Mouse (Mus musculus): Measurements from ENCODE around the gene Prrc2b.

The Prrc2b gene

DNA sequence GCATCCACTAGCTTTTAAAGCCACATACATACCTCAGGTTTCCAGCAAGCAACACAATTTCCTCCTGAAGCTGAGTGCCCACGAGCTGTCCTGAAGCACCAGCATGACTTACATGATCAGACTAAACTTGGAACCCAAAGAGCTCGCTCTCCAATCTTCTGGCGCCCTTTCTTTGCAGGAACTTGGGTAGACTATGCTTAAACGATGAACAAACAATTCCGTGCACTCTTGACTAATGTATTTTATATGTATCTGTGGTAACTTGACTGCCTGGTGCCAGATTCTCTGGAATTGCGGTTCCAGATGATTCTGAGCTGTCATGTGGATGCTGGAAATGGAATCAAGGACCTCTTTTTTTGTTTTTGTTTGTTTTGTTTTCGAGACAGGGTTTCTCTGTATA is 84.6 kb downstream of the Prrc2b start:
- no peak for DNase-seq (ENCODE audit: low spot score in 2 of 2)

DNA sequence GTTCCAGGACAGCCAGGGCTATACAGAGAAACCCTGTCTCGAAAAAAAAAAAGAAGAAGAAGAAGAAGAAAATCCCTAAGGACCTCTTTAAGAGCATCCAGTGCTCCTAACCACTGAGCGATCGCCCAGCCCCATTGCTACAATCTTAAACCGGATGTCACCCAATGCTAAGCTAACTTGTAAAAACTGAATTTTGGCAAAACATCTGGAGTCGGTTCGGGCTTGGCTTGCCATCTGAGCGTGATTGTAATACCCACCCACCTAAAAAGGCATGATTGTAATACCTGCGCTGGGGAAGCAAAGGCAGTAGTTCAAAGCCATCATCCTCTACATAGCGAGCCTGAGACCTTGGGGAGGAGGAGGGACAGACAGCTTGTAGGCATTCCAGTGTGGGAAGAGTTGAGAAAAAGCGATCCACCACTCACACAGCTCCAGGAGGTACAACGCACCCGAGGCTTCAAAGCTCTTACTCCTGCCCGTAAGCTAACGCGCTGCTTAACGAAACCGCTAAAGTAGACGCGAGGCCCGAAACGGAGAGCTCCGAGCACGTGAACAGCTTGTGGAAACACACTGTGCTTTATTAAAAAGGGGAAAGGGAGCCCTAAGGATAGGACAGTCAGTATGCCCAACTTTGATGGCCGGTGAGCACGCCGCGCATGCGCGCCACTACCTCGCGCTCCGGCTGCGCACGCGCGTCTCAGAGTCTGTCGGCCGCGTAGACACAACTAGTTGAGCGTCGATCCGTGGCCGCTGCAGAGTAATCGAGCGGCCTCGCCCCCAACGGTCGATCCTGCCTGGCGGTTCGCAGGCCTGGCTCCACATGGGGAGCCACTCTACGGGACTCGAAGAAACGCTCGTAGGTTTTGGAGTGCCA is 85.2 kb downstream of the Prrc2b start, which contains the start of gene Pomt1:
Gene Pomt1 (plus strand): TSS at position 705 of the 874 bp plus-strand sequence.
- DNase-seq (ENCODE audit: low spot score in 2 of 2) = peak; percentile 77 to 85

DNA sequence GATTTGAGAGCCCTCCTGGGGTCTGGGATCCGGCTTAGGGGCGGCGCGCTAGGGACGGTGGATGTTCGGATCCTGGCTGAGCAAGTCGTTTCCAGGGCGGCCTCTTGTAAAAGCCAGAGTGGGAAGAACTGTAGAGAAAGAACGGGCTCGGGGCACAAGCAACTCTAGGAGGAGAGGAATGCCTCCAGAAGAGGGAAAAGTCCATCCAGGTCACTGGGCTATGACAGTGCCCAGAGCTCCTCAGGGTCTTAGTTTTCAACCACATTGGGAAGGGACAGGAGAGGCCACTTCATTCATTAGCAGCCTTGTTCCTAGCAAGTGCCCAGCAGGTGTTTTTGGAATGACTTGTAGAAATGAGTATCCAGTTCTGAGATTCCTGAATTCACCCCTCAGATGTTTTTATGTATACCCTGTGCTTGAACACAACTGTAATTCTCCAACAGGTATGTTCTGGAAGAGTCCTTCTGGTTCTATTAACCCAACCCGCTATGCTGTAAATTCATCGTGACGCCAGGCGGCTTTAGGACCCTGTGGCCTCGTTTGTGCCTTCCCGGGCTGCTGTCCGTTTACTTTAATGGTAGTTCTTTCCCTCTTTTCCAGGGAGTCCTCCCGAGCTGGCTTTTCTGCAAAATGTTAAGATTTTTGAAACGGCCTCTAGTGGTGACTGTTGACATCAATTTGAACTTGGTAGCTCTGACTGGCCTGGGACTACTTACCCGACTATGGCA is 86.0 kb downstream of the Prrc2b start:
- peak in 1 of 2 experiments; percentile 24 for DNase-seq (ENCODE audit: low spot score in 2 of 2)

DNA sequence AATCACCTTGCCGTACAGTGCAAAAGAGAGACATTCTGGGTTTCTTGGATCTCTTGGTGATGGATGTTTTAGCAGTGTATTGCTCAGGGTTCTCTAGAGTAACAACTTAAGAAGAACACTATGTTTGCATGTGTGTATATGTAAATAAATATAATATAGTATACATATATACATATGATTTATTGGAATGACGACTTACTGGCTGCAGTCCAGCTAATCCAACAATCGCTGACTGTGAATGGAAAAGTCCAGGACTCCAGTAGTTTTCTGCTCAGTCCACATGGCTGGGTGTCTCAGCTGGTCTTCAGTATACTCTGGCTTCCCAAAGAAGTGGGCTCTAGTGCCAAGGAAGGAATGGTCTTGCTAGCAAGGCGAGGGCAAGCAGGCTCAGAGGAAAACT is 86.7 kb downstream of the Prrc2b start:
- no peak for DNase-seq (ENCODE audit: low spot score in 2 of 2)

DNA sequence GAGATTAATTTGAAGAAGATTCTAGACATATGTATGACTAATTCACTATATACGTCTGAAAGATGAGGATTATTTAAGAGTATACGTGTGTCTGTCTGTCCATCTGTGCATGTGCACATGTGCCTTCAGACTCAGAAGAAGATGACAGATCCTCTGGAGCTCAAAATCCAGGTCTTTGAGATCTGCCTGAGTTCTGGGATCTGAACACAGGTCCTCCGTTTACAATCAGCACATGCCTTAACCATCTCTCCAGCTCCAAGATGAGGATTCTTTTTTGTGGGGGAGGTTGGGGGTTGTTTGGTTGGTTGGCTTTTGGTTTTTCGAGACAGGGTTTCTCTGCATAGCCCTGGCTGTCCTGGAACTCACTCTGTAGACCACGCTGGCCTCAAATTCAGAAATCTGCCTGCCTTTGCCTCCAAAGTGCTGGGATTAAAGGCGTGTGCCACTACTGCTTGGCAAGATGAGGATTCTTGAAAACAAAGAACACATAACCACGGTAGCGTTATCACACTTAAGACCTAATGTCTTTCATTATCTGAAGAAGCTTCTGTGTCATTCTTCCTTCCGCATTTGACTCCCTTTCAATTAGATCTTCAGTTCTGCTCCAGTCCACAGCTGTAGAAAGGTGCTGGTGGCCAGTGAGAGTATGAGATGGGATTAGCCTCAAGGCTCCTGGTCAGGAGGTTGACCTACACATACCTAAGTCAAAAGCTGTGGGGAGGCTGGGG is 88.0 kb downstream of the Prrc2b start:
- no peak for DNase-seq (ENCODE audit: low spot score in 2 of 2)

DNA sequence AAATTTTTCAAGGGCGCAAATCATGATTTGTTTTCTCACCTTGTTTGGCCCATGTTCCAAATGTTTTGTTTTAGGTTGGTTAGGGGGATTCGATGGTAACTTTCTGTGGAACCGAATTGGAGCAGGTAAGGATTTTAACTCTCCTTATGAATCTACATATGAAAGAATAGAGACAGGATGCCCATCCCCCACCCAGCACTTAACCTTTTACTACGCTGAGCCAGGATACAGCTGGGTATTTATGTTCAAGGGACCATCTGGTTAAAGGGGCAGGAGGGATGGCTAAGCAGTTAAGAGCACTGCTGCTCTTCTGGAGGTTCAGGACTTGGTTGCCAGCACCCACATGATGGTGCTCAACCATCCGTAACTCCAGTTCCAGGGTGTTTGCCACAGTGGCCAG is 89.7 kb downstream of the Prrc2b start:
- DNase-seq (ENCODE audit: low spot score in 2 of 2) = no peak

DNA sequence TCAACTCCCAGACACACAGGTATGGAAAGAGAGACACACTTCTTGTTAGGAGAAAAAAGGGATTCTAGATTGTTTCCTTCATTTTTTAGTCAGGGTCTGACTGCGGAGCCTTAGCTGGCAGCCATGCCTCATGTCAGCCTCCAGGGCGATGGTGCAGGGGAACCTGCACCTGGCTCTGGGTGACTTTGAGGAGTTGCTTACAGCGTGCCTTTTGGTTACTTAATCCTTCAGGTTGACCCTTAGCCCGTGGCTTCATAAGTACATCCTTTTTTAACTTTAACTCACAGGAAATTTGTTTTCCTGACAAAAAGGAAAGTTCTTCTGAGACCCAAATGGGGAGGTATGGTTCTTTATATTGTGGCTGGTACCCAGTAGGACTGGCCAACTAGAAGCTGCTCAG is 92.1 kb downstream of the Prrc2b start:
- DNase-seq (ENCODE audit: low spot score in 2 of 2) = no peak

DNA sequence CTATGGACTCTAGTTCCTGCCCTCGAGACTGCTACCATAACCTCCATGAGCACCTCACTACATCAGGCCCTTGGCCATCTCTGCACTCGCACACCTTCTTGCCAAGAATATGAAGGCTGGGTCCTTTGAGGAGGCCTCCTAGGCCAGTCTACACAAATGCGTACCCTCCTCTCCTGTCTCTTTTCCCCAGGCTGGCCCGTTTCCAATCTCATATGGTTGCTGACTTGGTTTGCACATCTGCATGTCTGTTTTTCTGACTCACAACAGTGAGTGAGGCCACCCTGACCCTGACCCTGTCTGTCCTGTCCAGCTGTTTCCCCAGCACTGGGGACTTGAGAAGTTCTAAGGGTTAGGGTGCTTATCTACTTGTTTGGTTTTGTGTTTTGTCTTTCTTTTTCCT is 95.9 kb downstream of the Prrc2b start:
- no peak for DNase-seq (ENCODE audit: low spot score in 2 of 2)

DNA sequence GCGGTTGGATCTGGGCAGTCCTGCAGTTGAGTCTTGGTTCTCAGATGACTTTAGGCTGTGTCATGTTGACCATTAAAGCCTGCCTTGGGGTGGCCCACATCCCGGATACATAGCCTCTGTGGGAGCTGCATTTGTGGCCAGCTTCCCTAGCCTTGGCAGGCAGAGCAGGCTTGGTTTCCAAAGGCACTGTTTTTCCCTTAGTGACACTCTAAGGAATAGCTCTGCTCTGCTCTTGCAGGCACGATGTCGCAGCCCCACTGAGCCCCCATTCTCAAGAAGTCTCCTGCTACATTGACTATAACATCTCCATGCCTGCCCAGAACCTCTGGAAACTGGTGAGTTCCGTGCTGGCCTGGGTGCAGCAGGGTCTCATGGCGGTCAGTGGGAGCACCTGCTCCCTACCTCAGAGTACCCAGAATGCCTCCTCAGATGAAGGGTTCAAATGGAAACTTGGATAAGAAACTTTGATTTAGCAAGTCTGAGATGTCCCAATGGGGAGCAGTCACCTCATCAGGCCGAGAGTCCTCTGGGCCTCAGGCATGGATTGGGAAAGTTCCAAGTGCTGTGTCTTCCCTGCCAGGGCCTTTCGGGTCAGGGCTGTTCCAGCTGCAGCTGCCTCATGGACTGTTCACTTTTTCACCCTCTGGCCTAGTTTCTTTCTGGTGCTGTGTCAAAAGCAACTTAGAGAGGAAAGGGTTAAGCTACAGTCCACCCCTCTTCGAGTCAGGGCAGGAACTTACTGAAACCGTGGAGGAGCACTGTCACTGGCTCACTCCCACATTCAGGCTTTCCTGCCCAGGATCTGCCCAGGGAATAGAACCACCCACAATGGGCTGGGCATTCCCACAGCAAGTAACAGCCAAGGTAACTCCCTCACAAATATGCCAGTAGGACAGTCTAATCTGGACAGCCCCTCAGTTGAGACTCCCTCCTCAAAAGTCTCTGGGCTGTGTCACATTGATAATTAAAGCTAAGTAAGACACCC is 97.8 kb downstream of the Prrc2b start:
- DNase-seq (ENCODE audit: low spot score in 2 of 2) = no peak

DNA sequence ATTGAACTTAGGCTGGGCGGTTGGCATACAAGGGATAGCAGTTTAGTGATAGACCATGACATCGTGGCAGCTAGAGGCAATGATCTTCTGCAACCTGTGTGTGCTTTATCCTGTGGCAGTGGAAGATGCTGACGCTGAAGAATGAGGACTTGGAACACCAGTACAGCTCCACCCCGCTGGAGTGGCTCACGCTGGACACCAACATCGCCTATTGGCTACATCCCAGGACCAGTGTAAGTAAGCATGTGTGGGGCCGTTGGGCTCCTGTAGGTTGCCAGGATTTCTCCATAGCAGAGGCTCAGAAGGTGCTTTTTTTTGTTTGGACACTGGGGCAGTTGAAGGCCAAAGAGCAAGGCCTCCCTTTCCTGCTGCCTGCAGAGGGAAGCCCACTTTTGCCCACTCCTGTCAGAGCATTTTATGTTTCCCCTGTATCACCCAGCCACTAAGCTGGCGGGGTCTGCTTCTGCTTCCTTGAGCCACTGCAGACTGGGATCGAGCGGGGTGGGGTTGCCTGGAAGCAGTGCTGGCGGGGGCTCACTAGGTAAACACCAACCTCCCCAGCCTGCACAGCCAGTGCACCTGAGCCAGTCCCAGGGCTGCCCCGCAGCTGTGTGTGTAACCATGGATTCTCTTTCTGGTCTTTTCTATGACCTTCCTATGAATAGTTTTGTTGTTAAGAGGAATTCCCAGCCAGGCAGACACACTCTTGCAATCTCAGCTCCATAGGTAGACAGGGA is 101.1 kb downstream of the Prrc2b start:
- DNase-seq (ENCODE audit: low spot score in 2 of 2) = no peak

DNA sequence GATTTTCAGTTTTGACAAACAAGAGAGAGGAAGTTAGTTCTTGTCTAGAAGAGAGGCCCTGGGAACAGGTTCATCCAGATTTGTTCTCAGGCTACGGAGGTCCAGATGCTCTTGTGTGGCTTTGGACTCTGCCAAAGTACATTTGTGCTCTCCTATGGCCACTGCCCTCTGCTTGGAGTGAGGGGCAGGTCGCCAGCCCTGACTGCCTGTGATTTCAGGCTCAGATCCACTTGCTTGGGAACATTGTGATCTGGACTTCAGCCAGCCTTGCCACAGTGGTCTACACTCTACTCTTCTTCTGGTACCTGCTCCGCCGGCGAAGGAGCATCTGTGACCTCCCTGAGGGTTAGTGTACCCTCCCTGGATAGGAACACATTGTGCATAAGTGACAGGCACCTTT is 101.8 kb downstream of the Prrc2b start:
- no peak for DNase-seq (ENCODE audit: low spot score in 2 of 2)

DNA sequence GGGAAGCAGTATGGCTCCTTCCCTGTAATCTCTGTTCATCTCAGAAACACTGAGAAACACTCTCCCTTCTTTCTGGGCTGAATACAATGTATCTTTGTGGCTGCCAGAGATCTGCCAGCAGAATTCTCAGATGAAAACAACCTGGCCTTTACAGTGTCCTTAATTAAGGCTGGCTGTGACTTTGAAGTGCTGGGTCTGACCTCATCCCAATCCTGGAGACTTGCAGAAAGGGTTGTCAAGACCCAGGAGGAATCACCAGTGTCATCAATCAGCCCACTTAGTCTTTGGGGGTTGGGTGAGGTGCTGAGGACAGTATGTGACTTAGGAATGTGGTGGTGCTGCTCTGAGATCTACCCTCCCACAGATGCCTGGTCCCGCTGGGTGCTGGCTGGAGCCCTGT is 102.5 kb downstream of the Prrc2b start:
- no peak for DNase-seq (ENCODE audit: low spot score in 2 of 2)

DNA sequence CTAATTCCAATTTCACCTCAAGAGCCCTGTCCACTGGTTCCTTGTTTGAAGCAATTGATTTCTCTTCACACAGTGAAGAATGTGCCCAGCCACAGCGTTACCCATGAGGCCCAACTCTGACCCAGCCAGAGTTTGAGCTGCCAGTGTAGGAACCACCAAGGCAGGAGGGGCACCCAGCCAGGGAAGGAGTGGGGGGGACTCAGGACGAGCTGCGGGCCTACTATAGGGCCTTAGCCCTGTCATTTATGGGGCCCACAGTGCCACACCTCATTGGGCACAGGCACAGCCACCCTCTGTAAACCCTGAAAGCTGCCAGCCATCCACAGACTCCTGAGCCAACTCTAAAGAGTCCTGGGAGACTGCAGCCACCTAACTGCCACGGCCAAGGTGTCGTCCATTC is 103.7 kb downstream of the Prrc2b start:
- no peak for DNase-seq (ENCODE audit: low spot score in 2 of 2)

DNA sequence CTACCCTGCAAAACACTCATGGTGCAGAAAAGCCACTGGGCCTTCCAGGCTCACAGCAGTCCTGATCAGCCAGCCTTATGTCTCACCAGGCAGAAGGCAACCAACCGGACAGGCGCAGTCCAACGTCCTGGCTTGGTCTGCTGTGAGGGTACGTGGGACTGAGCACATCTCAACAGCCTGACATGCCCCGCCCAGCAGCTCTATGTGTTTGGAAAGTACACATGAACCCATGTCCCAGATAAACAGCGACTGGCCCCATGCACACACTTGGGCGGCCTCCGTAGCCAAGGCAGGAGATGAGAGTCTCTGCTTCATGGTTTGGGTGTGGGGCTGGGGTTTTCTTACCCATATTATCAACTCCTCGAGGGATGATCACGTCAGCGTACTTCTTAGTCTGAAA is 105.4 kb downstream of the Prrc2b start:
- no peak for DNase-seq (ENCODE audit: low spot score in 2 of 2)

DNA sequence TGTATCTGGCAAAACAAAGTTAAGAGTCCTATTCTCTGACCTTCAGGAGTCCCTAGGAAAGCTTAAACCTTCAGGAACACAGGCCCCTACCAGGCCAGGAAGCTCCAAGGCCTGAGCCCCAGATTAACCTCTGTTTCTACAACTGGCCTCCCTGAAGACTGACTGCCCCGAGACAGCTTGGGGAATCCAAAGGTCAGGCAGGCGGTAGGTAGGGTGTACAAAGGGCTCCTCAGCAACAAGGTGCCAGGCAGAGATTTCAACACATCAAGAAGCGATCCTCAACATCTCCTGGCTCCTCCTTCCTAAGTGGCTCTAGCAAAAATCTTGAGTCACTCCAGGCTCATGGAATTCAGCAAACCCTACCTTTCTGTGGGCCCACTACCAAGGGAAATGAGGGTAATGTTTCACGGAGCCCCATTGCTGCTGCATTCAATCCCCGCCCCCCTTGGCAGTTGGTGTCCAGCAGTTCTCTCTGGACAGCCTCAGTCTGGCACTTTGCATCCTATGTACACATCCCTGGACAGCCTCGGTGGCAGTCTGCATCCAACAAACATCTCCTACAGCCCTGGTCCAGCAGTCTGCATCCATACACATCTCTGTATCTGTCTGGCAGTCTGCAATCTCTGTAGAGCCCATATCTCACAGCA is 108.1 kb downstream of the Prrc2b start:
- no peak for DNase-seq (ENCODE audit: low spot score in 2 of 2)

DNA sequence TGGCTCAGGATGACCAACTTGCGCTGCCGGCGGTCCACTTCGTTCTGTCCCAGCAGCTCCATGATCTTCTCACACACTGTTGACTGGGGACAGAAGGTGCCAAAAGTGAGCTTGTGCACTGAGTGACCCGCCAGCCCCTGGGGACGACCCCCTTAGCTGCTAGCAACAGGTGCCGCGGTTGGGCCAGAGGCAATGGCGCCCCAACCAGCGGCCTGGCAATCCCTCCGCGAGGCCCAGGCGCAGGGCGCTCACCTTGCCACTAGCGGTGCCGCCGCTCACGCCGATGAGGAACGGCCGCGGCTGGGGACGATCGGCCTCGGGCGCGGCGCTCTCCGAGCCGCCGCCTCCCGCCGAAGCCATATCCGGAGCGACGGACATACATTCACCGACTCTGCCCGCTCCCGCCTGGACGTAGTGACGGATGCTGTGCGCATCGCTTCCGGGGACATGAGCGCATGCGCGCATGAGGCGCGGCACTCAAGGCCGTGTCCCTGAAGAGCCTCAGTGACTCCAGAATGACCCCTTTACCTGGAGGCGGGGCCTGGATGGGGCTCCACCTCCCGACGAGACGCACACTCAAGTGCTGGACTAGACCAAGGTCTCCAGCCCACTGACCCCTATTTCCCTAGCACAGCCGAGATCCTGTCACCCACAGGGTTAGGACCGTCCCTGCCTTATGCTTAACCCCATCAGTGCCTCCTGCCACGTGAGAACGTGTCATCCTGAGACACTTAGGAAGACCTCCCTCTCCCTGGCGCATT is 109.0 kb downstream of the Prrc2b start, which contains the start of gene Uck1:
Gene Uck1 (minus strand): TSS at position 503 of the 761 bp plus-strand sequence.
- DNase-seq (ENCODE audit: low spot score in 2 of 2) = peak; percentile 71 to 75

DNA sequence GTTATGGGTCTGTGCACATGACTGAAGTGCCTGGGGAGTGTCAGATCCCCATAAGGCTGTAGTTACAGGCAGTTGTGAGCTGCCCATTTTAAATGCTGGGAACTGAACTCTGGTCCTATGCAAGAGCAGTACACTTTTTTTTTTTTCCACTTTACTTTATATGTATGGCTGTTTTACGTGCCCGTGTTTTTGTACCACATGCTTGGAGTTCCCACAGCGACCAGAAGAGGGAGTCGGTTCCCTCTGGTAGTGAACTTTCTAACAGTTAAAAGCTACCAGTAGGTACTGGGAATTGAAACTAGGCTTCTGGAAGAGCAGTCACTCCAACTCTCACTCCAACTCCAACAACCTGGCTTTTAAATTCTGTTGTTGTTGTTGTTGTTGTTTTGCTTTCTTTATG is 109.8 kb downstream of the Prrc2b start:
- DNase-seq (ENCODE audit: low spot score in 2 of 2) = no peak

DNA sequence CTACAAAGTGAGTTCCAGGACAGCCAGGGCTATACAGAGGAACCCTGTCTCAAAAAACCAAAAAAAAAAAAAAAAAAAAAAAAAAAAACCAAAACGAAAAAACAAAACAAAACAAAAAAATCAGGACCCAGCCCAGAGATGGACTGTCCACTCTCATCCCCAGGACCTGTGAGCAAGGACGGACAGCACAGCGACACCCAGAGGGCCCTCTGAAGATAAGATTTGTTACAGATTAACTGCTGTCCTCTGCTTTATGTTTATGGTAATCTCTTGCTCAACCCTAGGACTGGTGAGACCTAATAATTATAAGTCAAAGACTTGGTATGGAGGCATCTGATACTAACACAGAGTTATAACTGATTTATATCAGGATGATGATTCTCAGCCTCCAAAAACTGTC is 124.9 kb downstream of the Prrc2b start:
- no peak for DNase-seq (ENCODE audit: low spot score in 2 of 2)

DNA sequence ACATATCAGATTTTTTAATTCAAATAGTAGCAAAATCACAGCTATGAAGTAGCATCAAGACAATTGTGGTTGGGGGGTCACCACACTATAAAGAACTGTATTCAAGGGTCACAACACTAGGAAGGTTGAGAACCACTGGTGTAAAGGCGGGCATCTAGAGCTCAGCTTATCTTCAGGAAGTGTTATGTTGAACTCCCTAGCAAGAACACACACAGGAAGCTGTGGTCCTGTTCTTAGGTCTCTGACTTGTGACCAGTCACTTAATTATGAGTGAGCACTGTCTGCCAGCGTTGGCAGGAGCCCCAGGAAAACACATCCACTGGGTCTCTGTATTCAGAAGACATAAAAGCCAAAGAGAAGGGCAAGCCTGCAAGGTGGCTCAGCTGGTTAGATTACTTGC is 131.4 kb downstream of the Prrc2b start:
- DNase-seq (ENCODE audit: low spot score in 2 of 2) = no peak

All from frontal cortex, postnatal 25 days (tissue).